Mouse (Mus musculus): ENCODE results near the gene Rbm20.

- no peak for TF ChIP-seq TCF12 (IDR thresholded peaks at IDR 0.05; ENCODE audit: low read depth, low read length)
- TF ChIP-seq CTCF (IDR thresholded peaks at IDR 0.05 in 2 of 3, conservative IDR thresholded peaks at IDR 0.05 in 1 of 3; ENCODE audit: control insufficient read depth in 1 of 3, insufficient read depth in 1 of 3, low read depth in 2 of 3, low read length in 3 of 3, poor library complexity in 1 of 3, severe bottlenecking in 1 of 3): no peak
- TF ChIP-seq POLR2A (IDR thresholded peaks at IDR 0.05; ENCODE audit: control insufficient read depth in 1 of 2, insufficient read depth in 1 of 2, low read depth in 1 of 2, low read length in 2 of 2, poor library complexity in 1 of 2): no peak
- TF ChIP-seq ZNF384 (IDR thresholded peaks at IDR 0.05; ENCODE audit: low read depth, low read length): no peak
Observed at GRCm38 (mm10) chr19:53892061-53892460, 215.0 kb downstream of the Rbm20 start, which contains the start of gene Pdcd4.

All from MEL (cell line).